Mouse (Mus musculus) bone marrow, adult 2 months (tissue): ENCODE data around the gene Fancm.

ENCODE experiments used
- CTCF ChIP-seq: fragments of 200-500 bp; IDR thresholded peaks from 2 replicates; pipeline ENCODE4 v1.5.1; 2011; ENCODE audit warnings: low read length, control low read depth; ENCODE audit not compliant: control insufficient read depth, insufficient read depth
- POLR2A ChIP-seq: fragments of 200-500 bp; IDR thresholded peaks from 2 replicates; pipeline ENCODE4 v1.6.1; 2011; ENCODE audit warnings: low read depth, mild to moderate bottlenecking, control low read depth, low read length, borderline replicate concordance; ENCODE audit not compliant: control insufficient read depth

DNA sequence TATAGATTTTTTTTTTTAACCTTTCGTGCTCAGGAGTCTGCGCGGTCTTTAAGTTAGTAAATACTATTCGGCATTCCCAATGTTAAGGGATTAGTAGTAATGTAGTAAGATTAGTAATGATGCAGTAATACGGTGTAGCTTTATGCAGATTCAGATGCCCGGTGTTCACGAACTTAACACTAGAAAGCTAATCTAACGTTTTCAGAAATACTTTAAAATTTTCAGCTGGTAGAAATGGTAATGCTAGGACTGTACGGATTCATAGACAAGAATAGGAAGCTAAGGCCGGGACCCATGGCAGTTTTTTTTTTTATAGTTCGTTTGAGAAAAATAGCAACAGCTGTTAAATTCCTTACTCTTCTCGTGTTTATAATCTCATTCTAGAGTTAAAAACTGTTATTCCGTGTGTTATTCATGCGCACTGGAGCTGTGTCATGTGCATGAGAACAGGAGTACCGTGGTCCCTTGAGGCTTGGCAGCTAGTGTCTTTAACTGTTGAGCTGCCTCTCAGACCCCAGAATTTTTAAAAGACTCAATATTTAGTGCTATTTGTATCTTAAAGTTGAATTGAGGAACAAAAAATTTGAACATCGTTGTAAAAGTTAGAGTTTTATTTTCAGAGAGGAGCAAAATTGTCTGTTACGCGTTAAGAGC, 38.4 kb upstream of the Fancm start:
- TF ChIP-seq CTCF (no peak), POLR2A (no peak)
